Mouse (Mus musculus) embryonic facial prominence, embryonic 11.5 days (tissue): Measurements from ENCODE around the gene Usp36. TPM values are rescaled to one million over a fixed set of nuclear protein-coding genes. Genes with fewer than 3 reads are reported as not detected.
A peak's percentile ranks its signal among the peaks of the same experiment; 100 is the strongest.

Experiments used
- ATAC-seq: fragments of 200-750 bp; cut with Nextera tagmentation; replicated peaks from 2 replicates; pipeline ENCODE4 v1.8.0; 2017; ENCODE audit warnings: low read depth; ENCODE audit not compliant: insufficient number of reproducible peaks, low FRiP score, low TSS enrichment
- DNase-seq: peaks from one replicate; pipeline ENCODE4 v3.0.0-alpha.2; 2015; ENCODE audit warnings: low spot score
- H3K27ac ChIP-seq: fragments of 300-500 bp; sonication (generic); replicated peaks from 2 replicates; pipeline ENCODE4 v1.5.1; 2014; ENCODE audit warnings: mild to moderate bottlenecking, low read depth, low read length, control low read depth
- H3K27me3 ChIP-seq: fragments of 300-500 bp; sonication (generic); 2 replicates; pipeline ENCODE4 v1.6.1; 2014; ENCODE audit warnings: mild to moderate bottlenecking, low read length, moderate library complexity, mixed read lengths; ENCODE audit not compliant: control insufficient read depth, insufficient read depth
- H3K36me3 ChIP-seq: fragments of 300-500 bp; sonication (generic); replicated peaks from 2 replicates; pipeline ENCODE4 v1.6.1; 2014; ENCODE audit warnings: low read depth, mild to moderate bottlenecking, low read length, moderate library complexity, mixed read lengths; ENCODE audit not compliant: control insufficient read depth, insufficient read depth
- H3K4me1 ChIP-seq: fragments of 300-500 bp; sonication (generic); 2 replicates; pipeline ENCODE4 v1.6.1; 2014; ENCODE audit warnings: low read length, mixed read lengths; ENCODE audit not compliant: control insufficient read depth, insufficient read depth
- H3K4me2 ChIP-seq: fragments of 300-500 bp; sonication (generic); 2 replicates; pipeline ENCODE4 v1.6.1; 2014; ENCODE audit warnings: low read depth, mild to moderate bottlenecking, control low read depth, low read length, moderate library complexity
- H3K4me3 ChIP-seq: fragments of 300-500 bp; sonication (generic); 2 replicates; pipeline ENCODE4 v1.5.1; 2014; ENCODE audit warnings: low read depth, low read length, control low read depth
- H3K9ac ChIP-seq: fragments of 300-500 bp; sonication (generic); replicated peaks from 2 replicates; pipeline ENCODE4 v1.6.1; 2014; ENCODE audit warnings: mild to moderate bottlenecking, control low read depth, low read length
- H3K9me3 ChIP-seq: fragments of 300-500 bp; sonication (generic); replicated peaks from 2 replicates; pipeline ENCODE4 v1.6.1; 2016; ENCODE audit warnings: mild to moderate bottlenecking, low read length, inconsistent platforms, mixed read lengths; ENCODE audit not compliant: control insufficient read depth
- WGBS: fragments of 180-500 bp; shearing (Covaris S2); extraction: QIAGEN DNeasy Blood & Tissue Kit; methylation state at CpG from one replicate; pipeline ENCODE4 v1.1.7; 2014; 5-methylcytosine and 5-hydroxymethylcytosine counted together
- polyA plus RNA-seq: library from polyadenylated mRNA; unstranded; fragments of >200 nt; fragmentation: Nextera tagmentation; extraction: Ambion mirVana; gene quantifications from 2 replicates; pipeline ENCODE4 v1.2.1, GENCODE M21; 2014

Gene Usp36
- polyA plus RNA-seq, 1 experiment from 2014 or later = 8.1 TPM

DNA sequence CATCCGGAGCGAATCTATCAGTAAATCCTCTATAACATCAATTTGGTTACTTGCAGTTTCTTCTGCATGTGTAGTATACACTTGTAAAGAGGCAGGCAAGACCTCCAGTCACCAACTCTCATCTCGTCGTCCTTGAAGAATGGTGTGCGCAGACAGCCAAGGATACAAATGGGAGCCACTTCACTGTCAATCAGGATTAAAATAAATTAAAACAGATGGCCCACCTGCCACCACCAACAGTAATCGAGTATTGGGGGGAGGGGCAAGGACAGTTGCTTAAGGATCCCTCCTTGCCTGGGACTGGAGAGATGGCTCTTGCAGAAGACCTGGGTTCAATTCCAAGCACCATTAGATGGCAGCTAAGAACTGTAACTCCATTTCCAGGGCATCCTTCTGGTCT lies 2.6 kb upstream of the Usp36 start:
- no peak overlapping the region for H3K27ac ChIP-seq
- no peak for ATAC-seq
- DNase-seq = no peak
- no peaks in the 10 kb centered on the region for H3K9me3 ChIP-seq
- no peaks in the 10 kb centered on the region; the same call in 1 of the 2 replicates for H3K4me1 ChIP-seq
- H3K4me3 ChIP-seq = no peak overlapping the region
- no peaks in the 10 kb centered on the region for H3K36me3 ChIP-seq
- H3K9ac ChIP-seq = no peak overlapping the region
- no peak overlapping the region for H3K4me2 ChIP-seq
- WGBS = 59% methylated on average over 6 of the region's 6 CpGs
- no peaks in the 10 kb centered on the region for H3K27me3 ChIP-seq

DNA sequence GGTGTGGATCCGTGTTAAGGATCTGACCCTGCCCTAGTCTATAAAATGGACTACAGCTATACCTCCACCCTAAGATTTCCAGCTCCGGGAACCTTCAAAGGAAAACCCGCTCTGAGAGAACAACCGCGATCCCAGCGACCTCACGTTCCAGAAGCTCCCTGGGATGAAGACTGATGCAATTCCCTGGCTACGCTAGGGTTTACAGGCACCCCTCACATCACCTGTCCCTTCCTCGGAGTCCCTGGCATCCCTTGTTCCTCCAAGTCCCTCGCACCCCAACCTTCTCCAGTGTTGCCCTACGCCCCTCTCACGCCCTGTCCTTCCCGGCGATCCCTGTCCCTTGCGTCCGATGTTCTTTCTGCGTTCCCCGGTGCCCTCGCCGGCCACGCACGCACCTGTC lies 482 bp downstream of the Usp36 start:
- no peak overlapping the region for H3K27ac ChIP-seq
- H3K27me3 ChIP-seq = no peaks in the 10 kb centered on the region
- peak overlapping the region; percentile 83 for H3K4me2 ChIP-seq
- DNase-seq (peak; percentile 6), ATAC-seq (peak; percentile 10; the same call in 1 of the 2 replicates)
- H3K4me3 ChIP-seq = peak overlapping the region; percentile 92
- peaks cover 2% of the 10 kb centered on the region for H3K36me3 ChIP-seq
- peak overlapping the region; percentile 88 for H3K9ac ChIP-seq
- WGBS = under 1% methylated on average over 22 of the region's 22 CpGs
- H3K4me1 ChIP-seq = no peaks in the 10 kb centered on the region; the same call in 1 of the 2 replicates
- H3K9me3 ChIP-seq = no peaks in the 10 kb centered on the region

DNA sequence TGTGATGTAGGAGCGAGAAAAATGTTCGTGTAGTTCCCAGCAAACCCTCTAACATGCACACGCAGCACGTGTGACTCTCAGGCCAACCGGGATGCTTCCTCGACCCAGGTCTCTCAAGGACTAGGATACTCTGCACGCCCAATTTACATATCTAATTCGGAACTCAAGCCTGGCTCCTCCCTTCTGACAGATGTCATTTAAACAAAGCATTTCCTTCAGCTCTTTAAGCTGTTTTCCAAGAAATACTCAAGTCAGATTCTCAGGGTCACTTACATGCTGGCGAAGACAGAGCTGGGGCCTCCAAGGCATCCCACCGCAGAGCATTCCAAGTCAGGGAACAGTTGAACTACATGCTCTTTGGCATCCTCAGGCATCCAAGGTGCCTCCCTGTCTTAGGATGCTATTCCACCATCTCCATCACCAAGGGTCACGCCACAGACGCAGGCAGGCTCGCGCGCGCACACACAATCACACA lies 970 bp downstream of the Usp36 start:
- DNase-seq = peak; percentile 40
- peak overlapping the region; percentile 88 for H3K9ac ChIP-seq
- H3K27ac ChIP-seq = no peak overlapping the region
- no peaks in the 10 kb centered on the region for H3K27me3 ChIP-seq
- H3K9me3 ChIP-seq = no peaks in the 10 kb centered on the region
- no peaks in the 10 kb centered on the region; the same call in 1 of the 2 replicates for H3K4me1 ChIP-seq
- under 1% methylated on average over 16 of the region's 16 CpGs for WGBS
- H3K36me3 ChIP-seq = peaks cover 4% of the 10 kb centered on the region
- no peak for ATAC-seq
- peak overlapping the region; percentile 92 for H3K4me3 ChIP-seq
- H3K4me2 ChIP-seq = peak overlapping the region; percentile 83

DNA sequence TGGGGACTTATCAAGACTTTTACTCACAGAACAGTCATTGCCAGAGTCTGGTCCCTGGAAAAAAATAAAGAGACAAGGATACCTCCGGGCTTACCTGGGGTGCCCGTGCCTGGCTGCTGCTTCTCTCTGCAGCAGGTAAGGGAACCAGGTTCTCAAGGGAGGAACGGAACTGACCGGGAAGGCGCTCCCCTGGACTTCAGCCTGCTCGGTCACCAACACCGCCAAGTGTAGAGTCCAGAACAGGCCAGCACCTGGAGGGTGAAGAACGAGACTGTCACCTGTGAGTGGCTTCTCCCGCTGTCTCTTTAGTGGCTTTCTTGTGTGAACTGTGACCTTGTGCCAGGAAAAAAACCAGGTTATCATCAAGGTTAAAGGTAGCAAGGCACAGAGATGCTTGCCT lies 2.5 kb downstream of the Usp36 start:
- no peak overlapping the region for H3K9ac ChIP-seq
- H3K36me3 ChIP-seq = peaks cover 4% of the 10 kb centered on the region
- no peak for DNase-seq
- H3K4me1 ChIP-seq = no peaks in the 10 kb centered on the region; the same call in 1 of the 2 replicates
- H3K4me3 ChIP-seq = no peak overlapping the region
- no peaks in the 10 kb centered on the region for H3K9me3 ChIP-seq
- 93% methylated on average over 9 of the region's 9 CpGs for WGBS
- H3K4me2 ChIP-seq = no peak overlapping the region
- ATAC-seq = no peak
- no peaks in the 10 kb centered on the region for H3K27me3 ChIP-seq
- H3K27ac ChIP-seq = no peak overlapping the region

DNA sequence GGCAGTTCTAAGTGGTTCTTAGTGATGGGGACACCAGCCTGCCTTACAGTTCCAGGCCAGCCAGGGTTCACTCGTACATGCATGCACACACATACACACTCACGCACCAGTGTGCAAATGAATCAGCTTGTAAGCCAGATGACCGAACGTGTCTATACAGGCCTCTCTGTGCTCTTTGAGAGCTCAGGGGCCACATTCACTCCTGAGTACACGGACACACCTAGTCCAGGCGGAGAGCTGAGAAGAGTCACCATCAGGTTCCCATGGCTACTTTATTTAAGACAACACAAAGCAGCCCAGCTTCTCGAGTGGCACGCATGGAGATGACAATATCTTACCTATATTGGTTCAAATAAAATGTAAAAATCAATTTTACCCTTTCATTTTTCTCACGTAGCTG lies 3.6 kb downstream of the Usp36 start:
- no peak overlapping the region for H3K4me2 ChIP-seq
- no peak overlapping the region for H3K27ac ChIP-seq
- ATAC-seq (no peak), DNase-seq (no peak)
- no peaks in the 10 kb centered on the region; the same call in 1 of the 2 replicates for H3K4me1 ChIP-seq
- H3K4me3 ChIP-seq = no peak overlapping the region
- H3K9me3 ChIP-seq = no peaks in the 10 kb centered on the region
- peaks cover 7% of the 10 kb centered on the region for H3K36me3 ChIP-seq
- 93% methylated on average over 9 of the region's 9 CpGs for WGBS
- H3K27me3 ChIP-seq = no peaks in the 10 kb centered on the region
- H3K9ac ChIP-seq = no peak overlapping the region

DNA sequence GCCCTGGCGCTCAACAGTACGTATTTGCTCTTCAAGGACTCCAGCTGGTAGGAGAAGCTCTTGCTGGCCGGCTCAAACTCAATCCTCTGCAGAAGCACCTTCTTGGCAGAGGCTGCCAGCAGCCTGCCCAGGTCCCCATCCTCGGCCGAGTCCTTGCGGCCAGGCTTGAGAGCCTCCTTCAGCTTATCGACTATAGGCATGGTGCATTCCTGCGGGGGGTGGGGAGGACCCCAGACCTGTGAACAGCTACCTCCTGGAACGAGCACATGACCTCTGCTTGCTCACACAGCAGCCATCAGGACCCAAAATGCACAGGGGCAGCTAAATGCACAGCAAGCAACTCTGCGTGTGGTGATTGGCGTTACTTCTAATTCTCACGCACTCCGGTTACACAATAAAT lies 4.3 kb downstream of the Usp36 start:
- Histone ChIP-seq H3K4me3 (no peak overlapping the region), H3K9me3 (no peaks in the 10 kb centered on the region), H3K9ac (no peak overlapping the region), H3K36me3 (peaks cover 7% of the 10 kb centered on the region), H3K4me2 (no peak overlapping the region), H3K27ac (no peak overlapping the region), H3K4me1 (no peaks in the 10 kb centered on the region; the same call in 1 of the 2 replicates), H3K27me3 (no peaks in the 10 kb centered on the region)
- DNase-seq = no peak
- 89% methylated on average over 13 of the region's 13 CpGs for WGBS
- no peak for ATAC-seq

DNA sequence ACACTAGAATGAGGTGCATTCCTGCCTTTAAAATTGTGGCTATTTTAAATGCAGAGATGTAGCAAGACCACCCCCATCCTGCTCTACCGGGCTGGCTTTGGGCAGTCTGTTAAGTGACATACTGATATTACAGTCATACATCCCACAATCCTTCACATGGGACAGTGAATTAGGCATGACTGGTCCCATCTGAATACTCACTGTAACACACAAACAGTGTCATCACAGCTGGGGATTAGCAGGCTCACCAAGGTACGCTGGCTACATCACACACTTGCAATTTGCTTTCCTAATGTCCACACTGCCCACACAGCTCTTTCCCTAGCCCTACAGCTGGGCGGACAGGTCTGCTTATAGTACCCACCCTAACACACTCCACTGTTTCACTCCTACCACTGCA lies 9.8 kb downstream of the Usp36 start:
- Histone ChIP-seq H3K9me3 (no peaks in the 10 kb centered on the region), H3K4me2 (no peak overlapping the region), H3K36me3 (peaks cover 12% of the 10 kb centered on the region), H3K9ac (no peak overlapping the region), H3K4me1 (no peaks in the 10 kb centered on the region), H3K27me3 (no peaks in the 10 kb centered on the region), H3K27ac (no peak overlapping the region), H3K4me3 (no peak overlapping the region)
- no peak for ATAC-seq
- no peak for DNase-seq
- WGBS = 95% methylated on average over 3 of the region's 3 CpGs

DNA sequence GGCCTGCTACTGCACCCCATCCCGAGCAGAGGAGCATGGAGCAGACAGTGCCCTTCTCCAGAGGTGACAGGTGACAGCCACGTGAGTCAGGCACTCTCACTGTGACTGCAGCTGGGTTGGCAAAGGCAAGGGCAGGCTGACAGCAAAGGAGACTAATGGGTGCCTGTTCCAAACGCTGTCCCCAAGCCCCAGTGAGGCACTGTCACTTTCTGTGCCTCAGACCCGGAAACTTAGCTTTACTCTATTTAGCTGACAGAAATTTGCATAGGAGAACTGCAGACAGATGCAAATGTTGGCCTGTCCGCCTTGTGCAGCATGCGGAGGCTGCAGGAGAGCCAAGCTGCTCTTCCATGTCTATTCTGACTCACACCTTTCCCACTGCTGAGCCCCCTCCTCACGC lies 13.7 kb downstream of the Usp36 start:
- H3K27ac ChIP-seq = no peak overlapping the region
- peaks cover 17% of the 10 kb centered on the region for H3K36me3 ChIP-seq
- no peak for ATAC-seq
- H3K4me1 ChIP-seq = no peaks in the 10 kb centered on the region
- H3K4me2 ChIP-seq = no peak overlapping the region
- no peaks in the 10 kb centered on the region for H3K27me3 ChIP-seq
- no peaks in the 10 kb centered on the region for H3K9me3 ChIP-seq
- no peak overlapping the region for H3K9ac ChIP-seq
- H3K4me3 ChIP-seq = no peak overlapping the region
- WGBS = 86% methylated on average over 7 of the region's 7 CpGs
- no peak for DNase-seq
